Mouse (Mus musculus): ENCODE measurements around the gene Clec2d.
"Not testable (repeated sequence)": the region's sequence is repeated elsewhere in the genome, so short reads cannot be mapped to it uniquely, and the experiment has no call there.

Clec2d gene

GRCm38 (mm10) chr6:129187816-129188215 is 7.4 kb downstream of the Clec2d start:
- DNase-seq = not testable (repeated sequence)

- DNase-seq = no peak
Measured at GRCm38 (mm10) chr6:129193431-129193830, 13.0 kb downstream of the Clec2d start.

DNA sequence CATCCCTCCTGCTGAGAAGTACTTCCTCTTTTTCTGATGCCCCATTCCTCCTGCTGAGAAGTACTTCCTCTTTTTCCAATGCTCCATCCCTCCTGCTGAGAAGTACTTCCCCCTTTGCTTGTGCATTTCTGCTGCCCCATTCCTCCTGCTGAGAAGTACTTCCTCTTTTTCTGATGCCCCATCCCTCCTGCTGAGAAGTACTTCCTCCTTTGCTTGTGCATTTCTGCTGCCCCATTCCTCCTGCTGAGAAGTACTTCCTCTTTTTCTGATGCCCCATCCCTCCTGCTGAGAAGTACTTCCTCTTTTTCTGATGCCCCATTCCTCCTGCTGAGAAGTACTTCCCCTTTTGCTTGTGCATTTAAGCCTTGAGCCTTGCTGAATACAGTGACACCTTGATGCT is 19.7 kb downstream of the Clec2d start:
- not testable (repeated sequence) for DNase-seq

GRCm38 (mm10) chr6:129202306-129202705 is 21.9 kb downstream of the Clec2d start:
- DNase-seq = no peak

- no peak for DNase-seq
Measured at GRCm38 (mm10) chr6:129204342-129204741, 23.9 kb downstream of the Clec2d start.

- no peak for DNase-seq
Measured at GRCm38 (mm10) chr6:129204838-129205237, 24.4 kb downstream of the Clec2d start.

DNA sequence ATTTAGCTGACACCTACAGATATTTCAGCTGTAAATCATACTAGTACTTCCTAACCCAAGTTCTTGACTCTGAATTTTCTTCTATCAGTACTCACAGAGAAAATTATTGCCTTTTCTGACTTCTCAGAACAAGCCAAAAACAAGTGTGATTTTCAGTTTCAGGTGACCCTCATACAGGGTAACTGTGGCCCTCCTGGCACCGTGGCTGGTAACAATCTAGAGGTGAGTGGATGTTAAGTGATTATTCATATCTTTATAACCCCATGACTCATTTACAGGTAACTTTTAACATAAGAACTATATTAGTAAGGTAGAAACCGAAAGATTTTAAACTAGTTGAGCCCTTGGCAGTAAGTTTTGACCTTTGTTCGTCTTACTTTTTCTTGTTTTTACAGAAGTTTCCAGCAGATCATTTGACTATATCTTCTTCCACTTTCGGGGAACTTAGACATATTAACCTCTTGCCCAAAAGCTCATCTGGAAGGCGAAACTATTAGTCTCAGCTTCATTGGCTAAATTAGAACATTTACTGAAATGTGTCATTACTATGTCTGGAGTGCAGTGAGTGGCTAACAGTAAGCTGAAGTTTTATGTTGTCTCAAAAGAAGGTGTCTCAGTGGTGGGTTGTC is 28.6 kb downstream of the Clec2d start:
- DNase-seq = no peak

- no peak for DNase-seq
Measured at GRCm38 (mm10) chr6:129209785-129210446, 29.5 kb downstream of the Clec2d start.

- no peak for DNase-seq
Measured at GRCm38 (mm10) chr6:129210447-129210790, 30.0 kb downstream of the Clec2d start.

GRCm38 (mm10) chr6:129212421-129213195 is 32.2 kb downstream of the Clec2d start:
- no peak for DNase-seq

- no peak for DNase-seq
Measured at GRCm38 (mm10) chr6:129213497-129213896, 33.1 kb downstream of the Clec2d start.

DNA sequence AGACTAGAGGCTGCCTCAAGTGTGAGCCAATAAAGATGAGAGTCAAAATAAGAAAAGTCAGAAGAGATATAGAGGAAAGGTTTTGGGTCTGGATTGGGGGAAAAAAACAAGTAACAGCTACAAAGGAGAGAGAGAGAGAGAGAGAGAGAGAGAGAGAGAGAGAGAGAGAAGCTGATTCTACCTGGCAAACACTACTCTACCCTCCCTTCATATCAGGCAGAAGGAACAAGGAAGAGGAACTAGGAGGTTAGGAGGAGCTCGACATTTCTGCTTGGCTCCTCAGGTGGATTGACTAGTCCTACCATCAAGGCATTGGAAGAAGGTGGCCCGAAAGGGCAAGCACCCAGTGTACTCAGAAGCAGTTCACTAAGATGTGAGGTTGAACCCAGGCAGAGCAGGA is 33.8 kb downstream of the Clec2d start:
- no peak for DNase-seq

DNA sequence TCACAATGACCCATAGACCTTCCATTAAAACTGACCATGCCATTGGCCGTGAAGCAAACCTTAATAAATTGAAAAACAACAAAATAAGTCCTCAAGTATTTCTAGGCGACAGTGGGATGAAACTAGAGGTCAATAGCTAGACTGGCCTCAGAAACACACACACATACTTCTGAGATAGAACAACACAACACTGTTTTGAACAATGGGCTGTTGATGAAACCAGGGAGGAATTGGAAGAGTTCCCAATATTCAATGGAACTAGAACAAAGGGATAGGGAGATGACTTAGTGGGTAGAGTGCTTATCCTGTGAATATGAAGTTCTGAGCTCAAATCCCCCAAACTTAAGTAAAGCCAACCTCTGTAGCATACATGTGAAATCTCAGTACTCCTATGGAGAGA is 34.6 kb downstream of the Clec2d start:
- DNase-seq = no peak

GRCm38 (mm10) chr6:129215886-129216637 is 35.6 kb downstream of the Clec2d start:
- no peak for DNase-seq

DNA sequence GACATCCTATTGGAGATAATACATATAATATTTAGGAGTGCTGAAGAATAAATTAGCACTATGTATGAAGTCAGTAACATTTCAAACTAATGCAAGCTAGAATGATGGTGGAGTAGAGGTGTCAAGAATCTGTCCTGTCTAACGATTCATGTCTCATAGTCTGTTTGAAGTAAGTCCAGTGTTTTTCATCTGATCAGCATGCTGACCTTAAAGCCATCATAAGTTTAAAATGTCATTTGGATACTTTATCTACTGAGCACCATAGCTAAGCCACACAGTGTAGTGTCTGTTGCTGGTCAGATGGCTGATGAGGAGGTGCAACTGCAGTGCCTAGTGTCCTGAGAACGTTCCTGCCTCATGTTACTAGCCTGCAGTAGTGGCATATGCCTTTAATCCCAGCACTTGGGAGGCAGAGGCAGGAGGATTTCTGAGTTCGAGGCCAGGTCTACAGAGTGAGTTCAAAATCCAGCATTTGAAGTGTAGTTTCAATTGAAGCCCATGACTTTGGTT is 36.4 kb downstream of the Clec2d start:
- no peak for DNase-seq

GRCm38 (mm10) chr6:129218191-129218696 is 37.8 kb downstream of the Clec2d start:
- DNase-seq = no peak

GRCm38 (mm10) chr6:129219897-129220517 is 39.6 kb downstream of the Clec2d start:
- DNase-seq = no peak

DNA sequence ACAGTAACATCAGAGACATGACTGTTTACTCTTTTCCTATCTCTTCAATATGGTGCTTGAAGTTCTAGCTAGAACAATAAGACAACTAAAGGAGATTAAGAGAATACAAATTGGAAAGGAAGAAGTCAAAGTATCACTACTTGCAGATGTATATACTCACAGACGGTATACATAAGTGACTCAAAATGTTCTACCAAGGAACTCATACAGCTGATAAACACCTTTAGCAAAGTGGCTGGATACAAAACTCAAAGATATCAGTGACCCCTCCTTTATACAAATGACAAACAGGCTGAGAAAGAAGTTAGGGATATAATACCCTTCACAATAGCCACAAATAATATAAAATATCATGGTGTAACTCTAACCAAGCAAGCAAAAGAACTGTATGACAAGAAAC is 40.6 kb downstream of the Clec2d start:
- DNase-seq = no peak

DNA sequence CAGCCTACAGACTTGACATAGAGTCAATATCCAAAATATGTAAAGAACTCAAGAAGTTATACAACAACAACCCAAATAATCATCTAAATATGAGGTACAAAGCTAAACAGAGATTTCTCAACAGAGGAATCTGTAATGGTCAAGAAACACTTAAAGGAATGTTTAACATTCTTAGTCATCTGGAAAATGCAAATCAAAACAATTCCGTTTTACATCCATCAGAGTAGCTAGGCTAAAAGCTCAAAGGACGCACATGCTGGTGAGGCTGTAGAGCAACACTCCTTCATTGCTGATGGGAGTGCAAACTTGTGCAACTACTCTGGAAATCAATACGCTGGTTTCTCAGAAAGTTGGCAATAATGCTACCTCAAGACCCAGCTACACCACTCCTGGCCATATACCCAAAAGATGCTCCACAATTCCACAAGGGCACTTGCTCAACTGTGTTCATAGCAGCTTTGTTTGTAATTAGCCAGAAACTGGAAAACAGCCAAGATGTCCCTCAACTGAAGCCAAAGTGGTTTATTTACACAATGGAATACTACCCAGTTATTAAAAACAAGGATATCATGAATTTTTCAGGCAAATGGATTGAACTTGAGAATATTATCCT is 41.9 kb downstream of the Clec2d start:
- DNase-seq = no peak

DNA sequence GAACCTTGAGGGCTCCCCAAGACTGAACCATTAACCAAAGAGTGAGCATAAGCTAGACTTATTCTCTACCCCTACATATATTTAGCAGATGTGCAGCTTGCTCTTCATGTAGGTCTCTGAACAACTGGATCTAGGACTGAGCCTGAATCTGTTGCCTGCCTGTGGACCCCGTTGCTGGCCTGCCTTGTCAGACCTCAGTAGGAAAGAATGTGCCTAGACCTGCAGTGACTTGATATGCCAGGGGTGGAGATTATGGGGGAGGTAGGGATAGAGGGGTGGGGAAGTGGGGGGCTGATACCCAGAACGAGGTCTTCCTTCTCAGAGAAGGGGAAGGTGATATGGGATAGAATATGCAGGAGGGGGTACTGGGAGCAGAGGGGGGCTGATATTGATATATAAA is 43.2 kb downstream of the Clec2d start:
- no peak for DNase-seq

DNA sequence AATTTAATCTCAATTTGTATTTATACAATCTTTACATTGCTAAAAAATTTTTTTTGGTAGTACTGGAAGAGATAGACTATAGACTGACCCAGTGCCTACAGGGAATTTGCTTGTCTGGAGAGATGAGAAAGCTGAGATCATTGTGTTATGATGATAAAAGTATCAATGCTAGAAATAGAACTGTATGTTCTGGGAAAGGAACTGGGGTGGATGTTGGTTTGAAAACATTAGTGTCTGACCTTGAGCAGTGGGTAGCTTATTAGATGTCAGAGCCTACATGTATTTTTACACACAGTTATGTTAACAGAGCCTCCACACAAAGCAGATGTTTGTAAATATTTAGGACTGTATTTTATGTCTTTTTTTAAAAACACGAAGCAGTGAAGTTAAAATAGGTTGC is 43.7 kb downstream of the Clec2d start:
- no peak for DNase-seq

- DNase-seq = no peak
Measured at GRCm38 (mm10) chr6:129225078-129225477, 44.7 kb downstream of the Clec2d start.

Data from cerebellum, adult 11-12 months (tissue).